In genomic region chr11:106572958-106573357, GRCm38 (mm10) we compare ENCODE assay signal across 8 mouse cellular contexts. TPM values are rescaled to one million over a fixed set of nuclear protein-coding genes. Genes with fewer than 3 reads are reported as not detected.
DNase-seq lines count a peak whose midpoint lies in the region; ATAC-seq lines count a peak whose summit lies in the region.
"Had no signal": no experiment of that assay in that cellular context is flagged by ENCODE, and none has a peak within 500 bp of the region (broad histone marks: within the 10 kb centered on the region; RNA-seq: fewer than 3 reads in every experiment).

No protein-coding gene starts in this region.

- no peak overlapping the region for H3K4me3 ChIP-seq in heart, embryonic 16.5 days (ENCODE audit: low read length)
- H3K4me3 ChIP-seq in forebrain, embryonic 11.5 days (ENCODE audit: low read depth, low read length), result no peak overlapping the region
- H3K4me3 ChIP-seq: myocyte had no signal

- 40% methylated on average over 9 of the region's 9 CpGs for WGBS in heart, embryonic 16.5 days
- 86% methylated on average over 9 of the region's 9 CpGs for WGBS in forebrain, embryonic 11.5 days

- peaks cover 33% of the 10 kb centered on the region for H3K4me1 ChIP-seq in heart, embryonic 16.5 days (ENCODE audit: control insufficient read depth, insufficient read depth, low read length)
- no peaks in the 10 kb centered on the region for H3K4me1 ChIP-seq in forebrain, embryonic 11.5 days (replicated peaks; ENCODE audit: control insufficient read depth, insufficient read depth, low read length)

- H3K4me2 ChIP-seq in heart, embryonic 16.5 days (ENCODE audit: low read depth, low read length), result peak overlapping the region; percentile 4; the same call in 1 of the 2 replicates
- no peak overlapping the region for H3K4me2 ChIP-seq in forebrain, embryonic 11.5 days (ENCODE audit: low read depth, low read length, severe bottlenecking)

- peak; percentile 26 to 40 for DNase-seq in kidney, postnatal 4 days
- DNase-seq in kidney, adult 18-20 months, result no peak
- peak; percentile 74 for DNase-seq in adipocyte (ENCODE audit: low spot score)
- peak; percentile 64 for DNase-seq in lung, postnatal 14 days
- no peak for DNase-seq in left cerebral cortex, postnatal 4 days
- DNase-seq in forebrain, embryonic 11.5 days (ENCODE audit: low spot score), result no peak

- H3K9me3 ChIP-seq in heart, embryonic 16.5 days (replicated peaks; ENCODE audit: control insufficient read depth, low read length), result no peaks in the 10 kb centered on the region
- H3K9me3 ChIP-seq in forebrain, embryonic 11.5 days (ENCODE audit: control insufficient read depth, low read length), result no peaks in the 10 kb centered on the region

- no peaks in the 10 kb centered on the region for H3K27me3 ChIP-seq in heart, embryonic 16.5 days (ENCODE audit: control insufficient read depth, insufficient read depth, low read length)
- no peaks in the 10 kb centered on the region for H3K27me3 ChIP-seq in forebrain, embryonic 11.5 days (ENCODE audit: control insufficient read depth, insufficient read depth, low read length)

- H3K36me3 ChIP-seq in heart, embryonic 16.5 days (ENCODE audit: control insufficient read depth, insufficient read depth), result no peaks in the 10 kb centered on the region
- no peaks in the 10 kb centered on the region for H3K36me3 ChIP-seq in forebrain, embryonic 11.5 days (ENCODE audit: control insufficient read depth, insufficient read depth, low read length)

- H3K27ac ChIP-seq in heart, embryonic 16.5 days (ENCODE audit: low read length), result peak overlapping the region; percentile 41
- no peak overlapping the region for H3K27ac ChIP-seq in forebrain, embryonic 11.5 days (ENCODE audit: low read depth, low read length)

- peak overlapping the region; percentile 51 for H3K9ac ChIP-seq in heart, embryonic 16.5 days (ENCODE audit: low read length)
- no peak overlapping the region for H3K9ac ChIP-seq in forebrain, embryonic 11.5 days (ENCODE audit: low read length)

- peak; percentile 56; the same call in 1 of the 2 replicates for ATAC-seq in heart, embryonic 16.5 days (replicated peaks; ENCODE audit: extremely low read depth, insufficient read depth, low FRiP score)
- ATAC-seq in forebrain, embryonic 11.5 days (replicated peaks; ENCODE audit: low FRiP score), result no peak

- intact Hi-C loops in left cerebral cortex, postnatal 4 days (cut with DNase I), result no loop called here

RNA-seq across cellular contexts. Expression of gene Tex2, which starts 40.3 kb away (rescaled TPM):
- polyA plus RNA-seq in heart, embryonic 16.5 days (2015; fragmentation: Nextera tagmentation; extraction: Ambion mirVana), result 14.2 and 15.0 TPM in 2 replicates
- total RNA-seq in left cerebral cortex, postnatal 4 days (2021), result 10 to 100 TPM; 70.3 to 76.1 TPM
- 8.3 and 8.8 TPM in 2 replicates for polyA plus RNA-seq in forebrain, embryonic 11.5 days (2014; fragmentation: Nextera tagmentation; extraction: Ambion mirVana)

Comparison
In these comparisons a context has a peak if more than half of its experiments do, and no peak if none do; other contexts are left out.
1. DNase-seq: peak in kidney, postnatal 4 days (2 of 2), adipocyte (single experiment) and lung, postnatal 14 days (single experiment); none in kidney, adult 18-20 months (single experiment), left cerebral cortex, postnatal 4 days (single experiment) and forebrain, embryonic 11.5 days (single experiment).